Mouse (Mus musculus) cerebellum, adult 2 months (tissue): Measurements from ENCODE around the gene Timm10.

Source experiments
- CTCF ChIP-seq: fragments of 200-500 bp; IDR thresholded peaks from 2 replicates; pipeline ENCODE4 v1.5.1; 2011; ENCODE audit warnings: low read depth, mild to moderate bottlenecking, control low read depth, low read length, moderate library complexity, borderline replicate concordance; ENCODE audit not compliant: insufficient read depth
- POLR2A ChIP-seq: fragments of 200-500 bp; IDR thresholded peaks from 2 replicates; pipeline ENCODE4 v1.6.1; 2011; ENCODE audit warnings: low read length, control low read depth, borderline replicate concordance; ENCODE audit not compliant: insufficient read depth

- TF ChIP-seq POLR2A, result no peak
- TF ChIP-seq CTCF, result no peak
Measured at GRCm38 (mm10) chr2:84783315-84783714, 43.5 kb upstream of the Timm10 start.
